Mouse (Mus musculus) spleen, postnatal 36 days (tissue): ENCODE results near the gene Tssk1.

ENCODE experiments used
- DNase-seq, 2 experiments: peaks; one replicate each; pipeline ENCODE4 v3.0.0; 2022; ENCODE audit warnings: low spot score in 2 of 2, mixed read lengths in 1 of 2

Tssk1 gene

GRCm38 (mm10) chr16:17943466-17943865 is 49.4 kb downstream of the Tssk1 start:
- DNase-seq = no peak

GRCm38 (mm10) chr16:17945081-17945831 is 51.2 kb downstream of the Tssk1 start:
- no peak for DNase-seq
